Mouse (Mus musculus): Measurements from ENCODE around the gene Ovch2.

GRCm38 (mm10) chr7:107778216-107778615 lies 22.8 kb downstream of the Ovch2 start:
- TF ChIP-seq CTCF (conservative IDR thresholded peaks at IDR 0.05; ENCODE audit: low read length) (no peak), NANOG (IDR thresholded peaks at IDR 0.05; ENCODE audit: borderline replicate concordance, low read length) (no peak)

Data from E14TG2a.4 (cell line).